Mouse (Mus musculus) bone marrow, adult 2 months (tissue): ENCODE measurements around the gene Enkd1. TPM values are rescaled to one million over a fixed set of nuclear protein-coding genes. Genes with fewer than 3 reads are reported as not detected.

Experiments used
- H3K27ac ChIP-seq: fragments of 200-500 bp; 2 replicates; pipeline ENCODE4 v1.5.1; 2012; ENCODE audit warnings: low read depth, mild to moderate bottlenecking, control low read depth, inconsistent platforms, low read length; ENCODE audit not compliant: control insufficient read depth, poor library complexity, insufficient read depth
- H3K4me1 ChIP-seq: fragments of 200-500 bp; 2 replicates; pipeline ENCODE4 v1.6.1; 2011; ENCODE audit warnings: low read length; ENCODE audit not compliant: control insufficient read depth, insufficient read depth
- H3K4me3 ChIP-seq: fragments of 200-500 bp; replicated peaks from 2 replicates; pipeline ENCODE3; 2011; ENCODE audit warnings: mild to moderate bottlenecking, low read depth, low read length, control low read depth; ENCODE audit not compliant: control insufficient read depth
- CTCF ChIP-seq: fragments of 200-500 bp; IDR thresholded peaks from 2 replicates; pipeline ENCODE4 v1.5.1; 2011; ENCODE audit warnings: low read length, control low read depth; ENCODE audit not compliant: control insufficient read depth, insufficient read depth
- POLR2A ChIP-seq: fragments of 200-500 bp; IDR thresholded peaks from 2 replicates; pipeline ENCODE4 v1.6.1; 2011; ENCODE audit warnings: low read depth, mild to moderate bottlenecking, control low read depth, low read length, borderline replicate concordance; ENCODE audit not compliant: control insufficient read depth
- WGBS: fragments of 180-500 bp; shearing (Covaris S2); methylation state at CpG from one replicate; pipeline ENCODE4 v1.1.7; 2018; 5-methylcytosine and 5-hydroxymethylcytosine counted together
- polyA plus RNA-seq: library from polyadenylated mRNA; stranded (reverse); fragments of >200 nt; gene quantifications from 2 replicates; pipeline ENCODE4 v1.2.4, GENCODE M21; 2011; ENCODE audit warnings: low replicate concordance; ENCODE audit not compliant: missing spikeins, insufficient read depth, insufficient read length

Gene Enkd1
- polyA plus RNA-seq: 11.5 and 18.9 TPM in 2 replicates

GRCm38 (mm10) chr8:105707498-105708403, at the start of gene Enkd1, which contains the start of gene 4933405L10Rik:
Gene Enkd1 (minus strand): TSS chr8:105708210.
Gene 4933405L10Rik (plus strand): TSS chr8:105707655.
- Histone ChIP-seq H3K4me3 (peak within 1 kb of the TSS; percentile 67), H3K4me1 (peaks cover 5% of the 10 kb centered on the region; the same call in 1 of the 2 replicates), H3K27ac (no peak within 1 kb of the TSS)
- TF ChIP-seq CTCF (no peak), POLR2A (no peak)
- WGBS: 1% methylated on average over 55 of the region's 55 CpGs

GRCm38 (mm10) chr8:105754688-105755087, 46.7 kb upstream of the Enkd1 start:
- Histone ChIP-seq H3K4me1 (peaks cover 4% of the 10 kb centered on the region; the same call in 1 of the 2 replicates), H3K4me3 (no peak overlapping the region), H3K27ac (no peak overlapping the region)
- no peak for TF ChIP-seq CTCF
- no peak for TF ChIP-seq POLR2A
- 76% methylated on average over 2 of the region's 2 CpGs for WGBS

GRCm38 (mm10) chr8:105753916-105754315, 45.9 kb upstream of the Enkd1 start:
- peaks cover 4% of the 10 kb centered on the region; the same call in 1 of the 2 replicates for H3K4me1 ChIP-seq
- WGBS: 81% methylated on average over 2 of the region's 2 CpGs
- TF ChIP-seq POLR2A (no peak), CTCF (no peak)

GRCm38 (mm10) chr8:105750606-105751005, 42.6 kb upstream of the Enkd1 start:
- Histone ChIP-seq H3K27ac (no peak overlapping the region), H3K4me3 (no peak overlapping the region), H3K4me1 (peaks cover 4% of the 10 kb centered on the region; the same call in 1 of the 2 replicates)
- WGBS: 56% methylated on average over 11 of the region's 11 CpGs
- no peak for TF ChIP-seq CTCF
- TF ChIP-seq POLR2A: no peak

More at GRCm38 (mm10) chr8:105753916-105754315, 45.9 kb upstream of the Enkd1 start:
- H3K4me3 ChIP-seq: no peak overlapping the region
- no peak overlapping the region for H3K27ac ChIP-seq

- Histone ChIP-seq H3K4me3 (no peak overlapping the region), H3K27ac (no peak overlapping the region), H3K4me1 (no peaks in the 10 kb centered on the region)
- TF ChIP-seq POLR2A (no peak), CTCF (no peak)
- 76% methylated on average over 4 of the region's 4 CpGs for WGBS
Observed at GRCm38 (mm10) chr8:105743301-105743700, 35.3 kb upstream of the Enkd1 start.

GRCm38 (mm10) chr8:105739216-105739615, 31.2 kb upstream of the Enkd1 start:
- H3K27ac ChIP-seq: no peak overlapping the region
- TF ChIP-seq POLR2A (no peak), CTCF (no peak)
- no peak overlapping the region for H3K4me3 ChIP-seq
- H3K4me1 ChIP-seq: no peaks in the 10 kb centered on the region
- WGBS: 91% methylated on average over 5 of the region's 5 CpGs

- no peak for TF ChIP-seq POLR2A
- TF ChIP-seq CTCF: no peak
- H3K4me3 ChIP-seq: no peak overlapping the region
- H3K4me1 ChIP-seq: peaks cover 2% of the 10 kb centered on the region
- no peak overlapping the region for H3K27ac ChIP-seq
- WGBS: 64% methylated on average over 5 of the region's 5 CpGs
Observed at GRCm38 (mm10) chr8:105732186-105732585, 24.2 kb upstream of the Enkd1 start.

- WGBS: 45% methylated on average over 18 of the region's 18 CpGs
- Histone ChIP-seq H3K4me3 (no peak overlapping the region), H3K27ac (peak overlapping the region; percentile 44), H3K4me1 (peaks cover 6% of the 10 kb centered on the region)
- TF ChIP-seq POLR2A (no peak), CTCF (no peak)
Observed at GRCm38 (mm10) chr8:105727397-105728124, 19.6 kb upstream of the Enkd1 start.
